Mouse (Mus musculus) liver, embryonic 14.5 days (tissue): ENCODE measurements around the gene Rpl18. TPM values are rescaled to one million over a fixed set of nuclear protein-coding genes. Genes with fewer than 3 reads are reported as not detected.
A peak's percentile ranks its signal among the peaks of the same experiment; 100 is the strongest.

Experiments used
- ATAC-seq: fragments of 200-750 bp; cut with Nextera tagmentation; 2 replicates; pipeline ENCODE4 v1.8.0; 2017; ENCODE audit warnings: moderate number of reproducible peaks, mild to moderate bottlenecking, moderate library complexity; ENCODE audit not compliant: insufficient read depth
- DNase-seq, 3 experiments: peaks; one replicate each; pipeline ENCODE4 v3.0.0-alpha.2; 2012 to 2013; ENCODE audit warnings: low read depth in 3 of 3, low spot score in 3 of 3
- H3K27ac ChIP-seq: fragments of 300-500 bp; sonication (generic); 2 replicates; pipeline ENCODE4 v1.5.1; 2014; ENCODE audit warnings: moderate library complexity, mild to moderate bottlenecking, control low read depth, inconsistent platforms
- H3K27me3 ChIP-seq: fragments of 300-500 bp; sonication (generic); 2 replicates; pipeline ENCODE4 v1.6.1; 2014; ENCODE audit warnings: mild to moderate bottlenecking, low read length, moderate library complexity; ENCODE audit not compliant: control insufficient read depth, insufficient read depth
- H3K36me3 ChIP-seq: fragments of 300-500 bp; sonication (generic); replicated peaks from 2 replicates; pipeline ENCODE4 v1.6.1; 2014; ENCODE audit warnings: low read depth; ENCODE audit not compliant: control insufficient read depth, insufficient read depth
- H3K4me1 ChIP-seq, 2 experiments: fragments of 200-500 bp in 1 of 2; fragments of 300-500 bp in 1 of 2; sonication (generic) in 1 of 2; replicated peaks; 2 replicates each; pipeline ENCODE4 v1.6.1; 2012 to 2014; ENCODE audit warnings: antibody characterized with exemption in 1 of 2, inconsistent platforms in 1 of 2, low read length in 1 of 2; ENCODE audit not compliant: control insufficient read depth in 2 of 2, insufficient read depth in 2 of 2
- H3K4me2 ChIP-seq: fragments of 300-500 bp; sonication (generic); 2 replicates; pipeline ENCODE4 v1.6.1; 2014; ENCODE audit warnings: low read depth, mild to moderate bottlenecking, control low read depth, moderate library complexity
- H3K4me3 ChIP-seq, 2 experiments: fragments of 200-500 bp in 1 of 2; fragments of 300-500 bp in 1 of 2; sonication (generic) in 1 of 2; 2 replicates each; pipeline ENCODE4 v1.5.1; 2012 to 2014; ENCODE audit warnings: low read depth in 2 of 2, low read length in 2 of 2, mild to moderate bottlenecking in 2 of 2, control low read depth in 1 of 2, inconsistent platforms in 1 of 2, moderate library complexity in 1 of 2; ENCODE audit not compliant: insufficient read depth in 1 of 2
- H3K9ac ChIP-seq: fragments of 300-500 bp; sonication (generic); replicated peaks from 2 replicates; pipeline ENCODE4 v1.6.1; 2014; ENCODE audit warnings: mild to moderate bottlenecking, control low read depth, moderate library complexity
- H3K9me3 ChIP-seq: fragments of 300-500 bp; sonication (generic); 2 replicates; pipeline ENCODE4 v1.6.1; 2016; ENCODE audit warnings: low read length, mixed read lengths; ENCODE audit not compliant: control insufficient read depth
- CTCF ChIP-seq: IDR thresholded peaks from 2 replicates; pipeline ENCODE4 v1.5.1; 2016; ENCODE audit warnings: antibody characterized with exemption, low read depth, control low read depth
- EP300 ChIP-seq: IDR thresholded peaks from 2 replicates; pipeline ENCODE4 v1.6.1; 2016; ENCODE audit warnings: antibody characterized with exemption, low read depth
- WGBS: fragments of 180-500 bp; shearing (Covaris S2); extraction: QIAGEN DNeasy Blood & Tissue Kit; methylation state at CpG from one replicate; pipeline ENCODE4 v1.1.7; 2014; ENCODE audit not compliant: insufficient replicate concordance; 5-methylcytosine and 5-hydroxymethylcytosine counted together
- polyA plus RNA-seq, 2 experiments: library from polyadenylated mRNA; depleted of rRNA in 1 of 2; stranded (reverse) in 1 of 2; unstranded in 1 of 2; fragments of >200 nt; fragmentation: Nextera tagmentation in 1 of 2; extraction: Ambion mirVana in 1 of 2; gene quantifications; 2 replicates each; pipeline versions ENCODE4 v1.2.1 to v1.2.3; 2012 to 2014

Rpl18 gene
- polyA plus RNA-seq, 2 experiments = 499 to 846 TPM

DNA sequence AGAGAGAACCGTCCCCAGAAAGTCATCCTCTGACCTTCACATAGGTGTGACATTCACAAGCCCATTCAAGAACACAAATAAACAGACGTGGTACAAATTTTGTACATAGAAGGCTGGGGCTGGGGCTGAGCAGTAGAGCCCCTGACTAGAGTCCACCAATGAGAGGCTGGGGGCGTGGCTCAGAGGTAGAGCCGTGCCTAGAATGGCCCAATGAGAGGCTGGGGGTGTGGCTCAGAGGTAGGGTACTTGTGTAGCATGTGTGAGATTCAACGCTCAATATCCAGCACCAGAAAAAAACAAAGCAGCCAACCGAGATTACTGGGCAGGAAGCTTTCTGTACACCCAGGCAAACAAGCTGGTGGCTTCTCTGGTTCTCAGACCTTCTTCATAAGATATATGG, 40.4 kb downstream of the Rpl18 start:
- H3K9me3 ChIP-seq = no peaks in the 10 kb centered on the region
- no peak overlapping the region for H3K4me2 ChIP-seq
- no peak overlapping the region for H3K4me3 ChIP-seq

DNA sequence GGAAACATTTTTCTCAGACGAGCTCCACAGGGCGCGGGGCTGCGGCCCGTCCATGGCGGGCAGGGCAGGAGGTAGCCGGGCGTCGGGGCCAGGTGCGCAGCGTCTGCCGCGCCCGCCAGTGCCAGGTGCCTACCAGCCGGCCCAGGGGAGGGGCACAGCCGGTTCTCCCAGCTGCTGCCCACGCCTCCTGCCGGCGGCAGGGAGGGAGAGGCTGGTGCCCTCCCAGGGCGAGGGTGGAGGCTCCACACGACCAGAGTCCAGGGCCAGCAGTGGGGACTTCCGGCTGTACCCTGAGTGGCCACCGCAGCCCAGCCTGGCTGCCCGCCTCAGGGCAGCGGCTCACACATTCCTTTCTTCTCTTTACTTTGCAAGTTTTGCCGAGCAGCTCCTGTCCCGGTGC, 44.1 kb downstream of the Rpl18 start:
- Histone ChIP-seq H3K36me3 (no peaks in the 10 kb centered on the region), H3K27me3 (peaks cover 7% of the 10 kb centered on the region), H3K4me1 (no peaks in the 10 kb centered on the region), H3K9me3 (no peaks in the 10 kb centered on the region), H3K4me2 (peak overlapping the region; percentile 28; the same call in 1 of the 2 replicates), H3K27ac (no peak overlapping the region), H3K9ac (no peak overlapping the region), H3K4me3 (no peak overlapping the region)
- DNase-seq (no peak), ATAC-seq (no peak)
- TF ChIP-seq EP300 = no peak
- no peak for TF ChIP-seq CTCF
- WGBS = 11% methylated on average over 23 of the region's 27 CpGs

More for the DNA sequence above, 40.4 kb downstream of the Rpl18 start:
- TF ChIP-seq EP300 (no peak), CTCF (no peak)
- H3K4me1 ChIP-seq = no peaks in the 10 kb centered on the region; a peak in 1 of 4 replicates
- H3K36me3 ChIP-seq = no peaks in the 10 kb centered on the region
- H3K27me3 ChIP-seq = peaks cover 7% of the 10 kb centered on the region
- no peak overlapping the region for H3K27ac ChIP-seq
- no peak overlapping the region for H3K9ac ChIP-seq
- WGBS = 45% methylated on average over 6 of the region's 6 CpGs
- ATAC-seq (no peak), DNase-seq (no peak)

DNA sequence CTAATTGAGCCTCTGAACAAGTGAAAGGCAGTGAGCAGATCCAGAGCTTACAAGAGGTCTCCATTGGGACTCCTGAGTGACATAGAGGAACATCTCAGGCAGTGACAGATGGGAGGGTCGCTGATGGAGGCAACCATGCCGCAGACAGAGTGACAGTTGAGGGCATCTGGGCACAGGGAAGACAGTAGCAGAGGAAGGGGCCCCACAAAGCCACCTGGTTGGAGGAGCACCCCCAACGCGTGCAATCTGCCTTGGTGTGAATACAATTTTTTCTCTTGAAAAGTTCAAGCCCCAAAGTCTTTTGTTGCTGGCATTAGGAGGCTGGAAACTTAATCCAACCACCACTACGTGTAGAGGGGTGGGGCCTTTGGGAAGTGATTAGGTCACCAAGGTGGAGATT, 44.9 kb downstream of the Rpl18 start:
- H3K27ac ChIP-seq = no peak overlapping the region
- H3K27me3 ChIP-seq = peaks cover 7% of the 10 kb centered on the region
- no peaks in the 10 kb centered on the region for H3K9me3 ChIP-seq
- no peak overlapping the region for H3K4me2 ChIP-seq
- H3K4me1 ChIP-seq = no peaks in the 10 kb centered on the region
- H3K9ac ChIP-seq = no peak overlapping the region
- DNase-seq (no peak), ATAC-seq (no peak)
- 49% methylated on average over 5 of the region's 5 CpGs for WGBS
- no peaks in the 10 kb centered on the region for H3K36me3 ChIP-seq
- no peak for TF ChIP-seq EP300
- no peak for TF ChIP-seq CTCF
- no peak overlapping the region for H3K4me3 ChIP-seq

DNA sequence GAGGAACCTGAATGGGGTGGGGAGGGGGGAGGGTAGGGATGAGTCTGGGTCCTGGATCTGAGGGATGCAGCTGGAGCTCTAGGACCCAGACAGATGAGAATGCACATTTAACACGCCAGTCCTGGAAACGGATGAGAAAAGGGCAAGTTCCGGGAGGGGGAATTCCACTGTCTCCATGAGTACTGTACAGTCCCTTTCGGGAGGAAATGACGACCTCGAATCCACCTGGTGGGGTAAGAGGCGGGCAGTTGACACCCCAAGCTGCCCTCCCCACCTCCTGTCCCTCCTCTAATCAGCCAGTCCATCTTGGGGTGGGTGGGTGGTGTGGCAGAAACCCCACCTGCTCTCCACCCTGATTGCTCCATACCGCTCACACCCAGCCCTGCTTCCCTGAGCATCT, 50.7 kb downstream of the Rpl18 start:
- 39% methylated on average over 8 of the region's 8 CpGs for whole genome bisulfite sequencing
- H3K36me3 ChIP-seq = no peaks in the 10 kb centered on the region
- no peaks in the 10 kb centered on the region for H3K4me1 ChIP-seq
- no peaks in the 10 kb centered on the region for H3K9me3 ChIP-seq
- no peak overlapping the region for H3K9ac ChIP-seq
- H3K27ac ChIP-seq = no peak overlapping the region
- H3K4me3 ChIP-seq = no peak overlapping the region
- no peaks in the 10 kb centered on the region for H3K27me3 ChIP-seq
- DNase-seq = no peak
- no peak for ATAC-seq
- TF ChIP-seq EP300 (no peak), CTCF (no peak)
- no peak overlapping the region for H3K4me2 ChIP-seq

DNA sequence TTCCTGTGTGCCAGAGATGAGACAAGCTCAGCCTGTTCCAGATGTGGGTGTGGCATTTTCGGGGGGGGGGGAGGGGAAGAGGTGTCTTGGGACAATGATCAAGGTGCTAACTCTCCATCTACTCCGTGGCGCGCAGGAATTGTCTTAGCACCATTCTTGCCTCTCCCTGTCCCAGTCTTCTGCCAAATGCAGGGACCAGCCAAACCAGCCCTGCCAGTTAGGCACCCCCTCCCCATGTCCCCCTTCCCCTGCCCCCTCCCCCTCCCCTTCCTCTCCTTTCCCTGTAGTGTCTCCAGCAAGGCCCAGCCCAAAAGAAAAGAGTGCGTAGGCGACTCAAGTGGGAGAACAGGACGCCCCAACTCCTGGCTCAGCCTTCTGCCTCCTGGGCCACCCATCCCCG, 51.5 kb downstream of the Rpl18 start:
- H3K36me3 ChIP-seq = no peaks in the 10 kb centered on the region
- H3K4me1 ChIP-seq = no peaks in the 10 kb centered on the region
- no peak overlapping the region for H3K27ac ChIP-seq
- H3K4me3 ChIP-seq = no peak overlapping the region
- 37% methylated on average over 8 of the region's 8 CpGs for WGBS
- no peaks in the 10 kb centered on the region for H3K27me3 ChIP-seq
- no peak overlapping the region for H3K4me2 ChIP-seq
- H3K9ac ChIP-seq = no peak overlapping the region
- H3K9me3 ChIP-seq = no peaks in the 10 kb centered on the region
- TF ChIP-seq CTCF (no peak), EP300 (no peak)
- no peak for ATAC-seq
- DNase-seq = no peak
